Comparison of ENCODE assay signal across 12 mouse cellular contexts in the genomic region with DNA sequence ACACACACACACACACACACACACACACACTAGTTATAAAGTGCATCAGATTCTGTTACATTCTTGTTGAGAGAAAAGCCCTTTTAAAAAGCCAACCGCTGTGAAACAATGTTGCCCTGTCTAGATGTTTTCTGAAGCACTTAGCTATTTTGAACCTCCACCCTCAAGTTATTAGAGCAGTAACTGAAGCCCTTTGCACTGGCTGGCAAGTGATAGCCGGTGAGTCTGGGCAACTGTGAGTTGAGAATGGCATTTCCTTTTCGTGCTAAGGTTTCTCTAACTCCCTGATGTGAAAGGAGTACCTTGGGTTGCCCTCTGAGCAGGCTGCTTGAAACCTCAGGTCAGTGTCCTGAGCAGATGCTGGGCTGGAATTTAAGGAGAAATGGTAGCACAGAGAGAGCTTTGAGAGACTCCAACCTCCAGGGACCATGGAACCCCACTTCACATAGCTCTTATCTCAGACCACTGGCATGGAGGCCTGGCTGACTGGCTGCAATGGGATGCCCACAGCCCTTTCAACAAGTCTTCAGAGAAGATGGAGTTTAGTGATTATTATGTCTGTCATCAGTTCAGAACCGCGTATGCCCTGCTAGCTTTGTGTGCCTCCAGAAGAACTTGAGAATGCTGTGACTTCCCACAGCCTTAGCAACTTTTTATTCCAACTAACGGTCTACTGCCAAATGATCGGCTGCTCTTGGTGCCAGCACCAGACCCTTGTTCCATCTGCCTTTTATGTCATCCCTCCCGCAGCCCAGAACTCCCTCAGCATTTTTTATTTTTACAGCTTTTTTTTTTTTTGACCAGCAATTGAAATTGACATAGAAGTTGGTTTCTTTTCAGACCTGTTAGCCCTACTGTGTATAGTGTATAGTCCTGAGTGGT. TPM values are rescaled to one million over a fixed set of nuclear protein-coding genes. Genes with fewer than 3 reads are reported as not detected.
DNase-seq lines count a peak whose midpoint lies in the region; ATAC-seq lines count a peak whose summit lies in the region.
"Had no signal": no experiment of that assay in that cellular context is flagged by ENCODE, and none has a peak within 500 bp of the region (broad histone marks: within the 10 kb centered on the region; RNA-seq: fewer than 3 reads in every experiment).

No protein-coding gene starts in this region.

- H3K27ac ChIP-seq in forebrain, embryonic 15.5 days (replicated peaks): peak overlapping the region; percentile 41; the same call in 1 of the 2 replicates
- no peak overlapping the region for H3K27ac ChIP-seq in forebrain, embryonic 14.5 days (ENCODE audit: low read depth, low read length)
- H3K27ac ChIP-seq in kidney, embryonic 14.5 days (ENCODE audit: low read depth, low read length): no peak overlapping the region
- H3K27ac ChIP-seq: hindbrain, embryonic 10.5 days; macrophage; stomach, postnatal 0 days had no signal

- no peak overlapping the region for H3K4me3 ChIP-seq in forebrain, embryonic 15.5 days
- no peak overlapping the region for H3K4me3 ChIP-seq in forebrain, embryonic 14.5 days (ENCODE audit: low read depth, low read length)
- no peak overlapping the region for H3K4me3 ChIP-seq in kidney, embryonic 14.5 days (ENCODE audit: low read length)
- H3K4me3 ChIP-seq: hindbrain, embryonic 10.5 days had no signal

- H3K27me3 ChIP-seq in forebrain, embryonic 15.5 days: no peaks in the 10 kb centered on the region
- H3K27me3 ChIP-seq in forebrain, embryonic 14.5 days (replicated peaks; ENCODE audit: control insufficient read depth, insufficient read depth, low read length): no peaks in the 10 kb centered on the region
- no peaks in the 10 kb centered on the region for H3K27me3 ChIP-seq in kidney, embryonic 14.5 days (ENCODE audit: control insufficient read depth, insufficient read depth, low read length)

- no peaks in the 10 kb centered on the region for H3K36me3 ChIP-seq in forebrain, embryonic 15.5 days
- no peaks in the 10 kb centered on the region for H3K36me3 ChIP-seq in forebrain, embryonic 14.5 days (ENCODE audit: control insufficient read depth, insufficient read depth, low read length)
- H3K36me3 ChIP-seq in kidney, embryonic 14.5 days (ENCODE audit: control insufficient read depth, insufficient read depth, low read length): no peaks in the 10 kb centered on the region
- H3K36me3 ChIP-seq: hindbrain, embryonic 10.5 days had no signal

- no peak for ATAC-seq in forebrain, embryonic 15.5 days (replicated peaks)
- ATAC-seq in forebrain, embryonic 14.5 days: no peak
- no peak for ATAC-seq in kidney, embryonic 14.5 days (ENCODE audit: low FRiP score, low TSS enrichment)
- no peak for ATAC-seq in frontal cortex, adult (ENCODE audit: low TSS enrichment)

- no peak overlapping the region for H3K9ac ChIP-seq in forebrain, embryonic 15.5 days (replicated peaks)
- no peak overlapping the region for H3K9ac ChIP-seq in forebrain, embryonic 14.5 days (ENCODE audit: low read length)
- H3K9ac ChIP-seq in kidney, embryonic 14.5 days (ENCODE audit: low read depth, low read length): no peak overlapping the region

- DNase-seq in forebrain, embryonic 14.5 days (ENCODE audit: low spot score): no peak
- peak; percentile 49 for DNase-seq in kidney, adult 9 months
- peak; percentile 26 for DNase-seq in thymus, postnatal 14 days
- DNase-seq in thymus, adult 18-20 months: no peak
- no peak for DNase-seq in gastrocnemius, adult 18-20 months (ENCODE audit: low spot score)
- DNase-seq: gastrocnemius, postnatal 14 days had no signal

- 68% methylated on average over 8 of the region's 8 CpGs for WGBS in forebrain, embryonic 15.5 days
- WGBS in forebrain, embryonic 14.5 days: 79% methylated on average over 8 of the region's 8 CpGs
- 75% methylated on average over 8 of the region's 8 CpGs for WGBS in kidney, embryonic 14.5 days

- no peak overlapping the region for H3K4me2 ChIP-seq in forebrain, embryonic 15.5 days (replicated peaks)
- H3K4me2 ChIP-seq in forebrain, embryonic 14.5 days (ENCODE audit: low read length): no peak overlapping the region
- H3K4me2 ChIP-seq in kidney, embryonic 14.5 days (replicated peaks; ENCODE audit: low read depth, low read length): no peak overlapping the region

- H3K4me1 ChIP-seq in forebrain, embryonic 15.5 days: no peaks in the 10 kb centered on the region
- no peaks in the 10 kb centered on the region for H3K4me1 ChIP-seq in forebrain, embryonic 14.5 days (ENCODE audit: control insufficient read depth, insufficient read depth, low read length)
- H3K4me1 ChIP-seq in kidney, embryonic 14.5 days (ENCODE audit: control insufficient read depth, insufficient read depth, low read length): peaks cover 3% of the 10 kb centered on the region

- H3K9me3 ChIP-seq in forebrain, embryonic 15.5 days: no peaks in the 10 kb centered on the region
- no peaks in the 10 kb centered on the region for H3K9me3 ChIP-seq in forebrain, embryonic 14.5 days (replicated peaks; ENCODE audit: control insufficient read depth, low read length)
- H3K9me3 ChIP-seq in kidney, embryonic 14.5 days (ENCODE audit: control insufficient read depth, low read length): no peaks in the 10 kb centered on the region
- H3K9me3 ChIP-seq: hindbrain, embryonic 10.5 days had no signal

RNA-seq across cellular contexts. Expression of a gene that starts 0.6 kb away (rescaled TPM):
- polyA plus RNA-seq in forebrain, embryonic 15.5 days (2015; fragmentation: Nextera tagmentation; extraction: Ambion mirVana): 0.66 and 0.67 TPM in 2 replicates
- 0.41 and 0.47 TPM in 2 replicates for polyA plus RNA-seq in forebrain, embryonic 14.5 days (2014; fragmentation: Nextera tagmentation; extraction: Ambion mirVana)
- polyA plus RNA-seq in kidney, embryonic 14.5 days (2014; fragmentation: Nextera tagmentation; extraction: Ambion mirVana): 0.46 and 1.6 TPM in 2 replicates
- total RNA-seq in gastrocnemius, adult 18-20 months (2021): 1 to 10 TPM; 5.3 to 9.5 TPM
- polyA plus RNA-seq: hindbrain, embryonic 10.5 days had no signal

RNA-seq across cellular contexts. Expression of a gene that starts 9.8 kb away (rescaled TPM):
- 5.1 and 5.3 TPM in 2 replicates for polyA plus RNA-seq in forebrain, embryonic 15.5 days (2015; fragmentation: Nextera tagmentation; extraction: Ambion mirVana)
- polyA plus RNA-seq in forebrain, embryonic 14.5 days (2014; fragmentation: Nextera tagmentation; extraction: Ambion mirVana): 4.7 and 5.8 TPM in 2 replicates
- polyA plus RNA-seq in kidney, embryonic 14.5 days (2014; fragmentation: Nextera tagmentation; extraction: Ambion mirVana): 17.9 and 26.5 TPM in 2 replicates
- 10 to 100 TPM; 10.7 to 19.6 TPM for total RNA-seq in gastrocnemius, adult 18-20 months (2021)

RNA-seq across cellular contexts. Expression of a gene that starts 55.8 kb away (rescaled TPM):
- 0.41 and 0.62 TPM in 2 replicates for polyA plus RNA-seq in forebrain, embryonic 15.5 days (2015; fragmentation: Nextera tagmentation; extraction: Ambion mirVana)
- polyA plus RNA-seq in forebrain, embryonic 14.5 days (2014; fragmentation: Nextera tagmentation; extraction: Ambion mirVana): 0.80 and 0.85 TPM in 2 replicates
- 0.29 and 0.49 TPM in 2 replicates for polyA plus RNA-seq in kidney, embryonic 14.5 days (2014; fragmentation: Nextera tagmentation; extraction: Ambion mirVana)
- total RNA-seq in gastrocnemius, adult 18-20 months (2021): 1 to 10 TPM; 2.4 to 3.2 TPM
- polyA plus RNA-seq: macrophage had no signal

Comparison
In these comparisons a context has a peak if more than half of its experiments do, and no peak if none do; other contexts are left out.
1. DNase-seq: peak in kidney, adult 9 months (single experiment) and thymus, postnatal 14 days (single experiment); none in forebrain, embryonic 14.5 days (single experiment), thymus, adult 18-20 months (0 of 2) and gastrocnemius, adult 18-20 months (single experiment).